Mouse (Mus musculus) lung, postnatal 0 days (tissue): ENCODE data around the gene Hnrnpa0.

Source experiments
- CTCF ChIP-seq: IDR thresholded peaks from 2 replicates; pipeline ENCODE4 v1.5.1; 2016; ENCODE audit warnings: antibody characterized with exemption, mild to moderate bottlenecking
- EP300 ChIP-seq: IDR thresholded peaks from 2 replicates; pipeline ENCODE4 v1.6.1; 2016; ENCODE audit warnings: antibody characterized with exemption, mild to moderate bottlenecking, control low read depth

DNA sequence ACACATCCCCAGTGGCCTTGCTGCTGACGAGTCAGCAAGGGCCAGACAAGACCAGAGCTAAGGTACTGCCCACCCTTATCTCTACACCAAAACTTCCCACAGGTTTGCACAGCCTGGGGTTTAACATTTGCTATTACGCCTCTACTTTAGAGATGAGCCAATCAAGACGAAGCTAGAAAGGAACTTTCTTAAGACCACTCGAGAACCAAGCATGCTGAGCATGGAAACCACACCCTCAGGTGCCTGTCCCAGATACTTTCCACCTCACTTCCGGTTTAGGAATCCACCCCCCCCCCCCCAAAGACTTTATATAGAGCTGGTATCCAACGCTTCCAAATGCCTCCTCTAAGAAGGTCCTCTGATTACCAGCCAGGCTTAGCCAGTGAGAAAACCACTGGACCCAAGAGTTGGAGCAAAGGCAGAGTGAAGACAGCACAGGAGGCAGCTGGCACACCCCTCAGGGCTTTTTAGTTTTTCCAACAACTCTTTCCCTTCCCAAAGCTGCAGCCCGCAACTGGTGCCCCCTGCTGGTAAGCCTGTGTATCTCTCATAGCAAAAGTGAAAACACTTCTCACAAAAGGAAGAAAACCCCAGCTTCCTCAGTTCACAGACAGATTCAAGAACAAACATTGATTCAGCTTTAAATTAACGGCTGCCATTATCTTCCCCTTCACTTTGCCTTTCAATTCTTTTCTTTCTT is 10.9 kb downstream of the Hnrnpa0 start:
- TF ChIP-seq CTCF (peak; percentile 82), EP300 (no peak; the same call in 1 of the 2 replicates)
